Comparison of ENCODE assay signal across 8 mouse cellular contexts in the genomic region with DNA sequence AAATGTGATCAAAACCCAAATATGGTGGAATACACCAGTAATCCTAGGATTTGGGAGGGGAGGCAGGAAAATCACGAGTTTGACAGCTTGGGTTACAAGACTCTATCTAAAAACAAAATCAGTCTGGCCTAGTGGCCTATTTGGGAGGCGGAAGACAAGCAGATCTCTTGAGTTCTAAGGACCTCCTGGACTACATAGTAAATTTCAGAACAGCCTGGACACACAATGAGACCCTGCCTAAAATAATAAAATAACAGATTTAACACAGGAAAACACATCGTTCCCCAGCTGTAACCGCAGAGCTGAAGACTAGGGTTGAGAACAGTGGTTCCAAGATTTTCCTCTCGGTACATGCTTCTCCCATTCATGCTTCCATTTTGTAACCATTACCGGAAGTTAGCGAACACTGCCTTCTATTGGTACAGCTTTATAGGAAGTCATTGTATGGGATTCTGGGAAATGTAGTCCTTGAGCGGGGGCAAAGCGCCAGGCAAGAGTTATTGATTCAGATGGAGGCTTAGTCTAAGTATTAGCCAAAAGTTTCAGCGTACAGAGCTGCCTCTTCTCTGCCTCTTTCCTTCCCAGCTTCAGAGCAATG. TPM values are rescaled to one million over a fixed set of nuclear protein-coding genes. Genes with fewer than 3 reads are reported as not detected.
DNase-seq lines count a peak whose midpoint lies in the region; TF ChIP-seq lines count a peak whose summit lies in the region.

No protein-coding gene starts in this region.

- no peaks in the 10 kb centered on the region for H3K36me3 ChIP-seq in thymus, adult 2 months (ENCODE audit: control insufficient read depth, insufficient read depth, low read length)

- DNase-seq in thymus, adult 2 months, result peak; percentile 23
- no peak for DNase-seq in thymus, postnatal 25 days
- peak; percentile 84 to 88 for DNase-seq in cerebellum, postnatal 10 days
- DNase-seq in gastrocnemius, adult 18-20 months (ENCODE audit: low spot score), result peak; percentile 73
- DNase-seq in induced T-regulatory cell, adult 2 months (ENCODE audit: low read depth), result peak; percentile 77
- peak; percentile 49 to 57 for DNase-seq in left cerebral cortex, adult 2 months (ENCODE audit: extremely low spot score in 1 of 2, low spot score in 2 of 2)
- DNase-seq in lung, postnatal 4 days, result peak; percentile 58 to 68
- peak; percentile 77 for DNase-seq in right cerebral cortex, adult 18-20 months

- peaks cover 3% of the 10 kb centered on the region; the same call in 1 of the 2 replicates for H3K4me1 ChIP-seq in thymus, adult 2 months (replicated peaks; ENCODE audit: control insufficient read depth, insufficient read depth, low read length)

- peak overlapping the region; percentile 19 for H3K4me3 ChIP-seq in thymus, adult 2 months (ENCODE audit: control insufficient read depth, insufficient read depth, low read length)
- peak overlapping the region; percentile 52 for H3K4me3 ChIP-seq in left cerebral cortex, adult 2 months

- no peak overlapping the region for H3K27ac ChIP-seq in thymus, adult 2 months (ENCODE audit: control insufficient read depth, insufficient read depth, low read length)
- H3K27ac ChIP-seq in left cerebral cortex, adult 2 months, result peak overlapping the region; percentile 62

- TF ChIP-seq POLR2A in thymus, adult 2 months (IDR thresholded peaks at IDR 0.05; ENCODE audit: control insufficient read depth, extremely low read depth, insufficient read depth, low read length, poor library complexity), result no peak

- no peaks in the 10 kb centered on the region for H3K27me3 ChIP-seq in thymus, adult 2 months (ENCODE audit: control insufficient read depth, insufficient read depth, low read length)

- no peak for TF ChIP-seq CTCF in thymus, adult 2 months (IDR thresholded peaks at IDR 0.05; ENCODE audit: borderline replicate concordance, control insufficient read depth, extremely low read depth, insufficient read depth, low read length, poor library complexity)
- peak; percentile 55 for TF ChIP-seq CTCF in left cerebral cortex, adult 2 months (IDR thresholded peaks at IDR 0.05)

- intact Hi-C loops in left cerebral cortex, adult 2 months (cut with DNase I), result loop anchor here (10.0 kb wide), 1 partner anchor 387 kb away; a partner anchor contains a TSS

- 24% methylated on average over 10 of the region's 10 CpGs for WGBS in thymus, adult 2 months

RNA-seq across cellular contexts. Expression of a gene that starts 16.7 kb away (rescaled TPM):
- polyA plus RNA-seq in thymus, adult 2 months (2012; rRNA removed), result 34.9 and 40.3 TPM in 2 replicates
- 1 to 10 TPM; 1.9 to 4.3 TPM for total RNA-seq in gastrocnemius, adult 18-20 months (2021)
- 10 to 100 TPM; 10.9 to 15.7 TPM for total RNA-seq in left cerebral cortex, adult 2 months (2021)

RNA-seq across cellular contexts. Expression of a gene that starts 25.9 kb away (rescaled TPM):
- 1.3 and 1.9 TPM in 2 replicates for polyA plus RNA-seq in thymus, adult 2 months (2012; rRNA removed)
- under 1 TPM; 0.71 to 0.85 TPM for total RNA-seq in gastrocnemius, adult 18-20 months (2021)
- total RNA-seq in left cerebral cortex, adult 2 months (2021), result 10 to 100 TPM; 18.2 to 18.9 TPM

RNA-seq across cellular contexts. Expression of a gene that starts 26.0 kb away (rescaled TPM):
- polyA plus RNA-seq in thymus, adult 2 months (2012; rRNA removed), result 40.0 and 47.7 TPM in 2 replicates
- total RNA-seq in gastrocnemius, adult 18-20 months (2021), result 10 to 100 TPM; 10.5 to 13.8 TPM
- 10 to 100 TPM; 31.4 to 35.5 TPM for total RNA-seq in left cerebral cortex, adult 2 months (2021)

RNA-seq across cellular contexts. Expression of a gene that starts 35.5 kb away (rescaled TPM):
- 3.8 and 5.5 TPM in 2 replicates for polyA plus RNA-seq in thymus, adult 2 months (2012; rRNA removed)
- under 1 TPM; 0.50 to 0.81 TPM for total RNA-seq in gastrocnemius, adult 18-20 months (2021)
- total RNA-seq in left cerebral cortex, adult 2 months (2021), result 100 to 1,000 TPM; 181 to 183 TPM

RNA-seq across cellular contexts. Expression of a gene that starts 48.9 kb away (rescaled TPM):
- 27.7 and 30.8 TPM in 2 replicates for polyA plus RNA-seq in thymus, adult 2 months (2012; rRNA removed)
- 1 to 10 TPM; 7.4 to 8.7 TPM for total RNA-seq in gastrocnemius, adult 18-20 months (2021)
- 10 to 100 TPM; 15.8 to 18.1 TPM for total RNA-seq in left cerebral cortex, adult 2 months (2021)

Comparison
In these comparisons a context has a peak if more than half of its experiments do, and no peak if none do; other contexts are left out.
1. RNA of a gene that starts 25.9 kb away (total RNA-seq): 18.2 to 18.9 TPM in left cerebral cortex, adult 2 months; 0.71 to 0.85 TPM in gastrocnemius, adult 18-20 months; every median in the first group is over 10 times any median in the second.